Mouse (Mus musculus) hindbrain, embryonic 14.5 days (tissue): ENCODE results near the gene Atp23. TPM values are rescaled to one million over a fixed set of nuclear protein-coding genes. Genes with fewer than 3 reads are reported as not detected.

ENCODE experiments used
- ATAC-seq: fragments of 200-750 bp; cut with Nextera tagmentation; 2 replicates; pipeline ENCODE4 v1.8.0; 2017; ENCODE audit warnings: moderate number of reproducible peaks, mild to moderate bottlenecking, moderate TSS enrichment, moderate library complexity; ENCODE audit not compliant: low FRiP score
- DNase-seq: peaks from one replicate; pipeline ENCODE4 v3.0.0-alpha.2; 2015; ENCODE audit warnings: low spot score
- H3K27ac ChIP-seq: fragments of 300-500 bp; sonication (generic); 2 replicates; pipeline ENCODE4 v1.5.1; 2014; ENCODE audit warnings: mild to moderate bottlenecking, moderate library complexity
- H3K27me3 ChIP-seq: fragments of 300-500 bp; sonication (generic); 2 replicates; pipeline ENCODE4 v1.6.1; 2014; ENCODE audit warnings: mild to moderate bottlenecking, low read length, mixed read lengths; ENCODE audit not compliant: control insufficient read depth, insufficient read depth
- H3K36me3 ChIP-seq: fragments of 300-500 bp; sonication (generic); replicated peaks from 2 replicates; pipeline ENCODE4 v1.6.1; 2014; ENCODE audit not compliant: control insufficient read depth, insufficient read depth
- H3K4me1 ChIP-seq: fragments of 300-500 bp; sonication (generic); replicated peaks from 2 replicates; pipeline ENCODE4 v1.6.1; 2014; ENCODE audit warnings: antibody characterized with exemption, low read length, mixed read lengths; ENCODE audit not compliant: control insufficient read depth, insufficient read depth
- H3K4me2 ChIP-seq: fragments of 300-500 bp; sonication (generic); replicated peaks from 2 replicates; pipeline ENCODE4 v1.6.1; 2014; ENCODE audit warnings: mild to moderate bottlenecking, moderate library complexity
- H3K4me3 ChIP-seq: fragments of 300-500 bp; sonication (generic); replicated peaks from 2 replicates; pipeline ENCODE4 v1.5.1; 2014; ENCODE audit warnings: mild to moderate bottlenecking, low read length
- H3K9ac ChIP-seq: fragments of 300-500 bp; sonication (generic); 2 replicates; pipeline ENCODE4 v1.6.1; 2014
- H3K9me3 ChIP-seq: fragments of 300-500 bp; sonication (generic); 2 replicates; pipeline ENCODE4 v1.6.1; 2016; ENCODE audit warnings: low read length; ENCODE audit not compliant: control insufficient read depth
- WGBS: fragments of 180-500 bp; shearing (Covaris S2); extraction: QIAGEN DNeasy Blood & Tissue Kit; methylation state at CpG from one replicate; pipeline ENCODE4 v1.1.7; 2014; 5-methylcytosine and 5-hydroxymethylcytosine counted together
- polyA plus RNA-seq: library from polyadenylated mRNA; unstranded; fragments of >200 nt; fragmentation: Nextera tagmentation; extraction: Ambion mirVana; gene quantifications from 2 replicates; pipeline ENCODE4 v1.2.1, GENCODE M21; 2014

Gene Atp23
- polyA plus RNA-seq, 1 experiment from 2014 or later = 15.9 TPM

DNA sequence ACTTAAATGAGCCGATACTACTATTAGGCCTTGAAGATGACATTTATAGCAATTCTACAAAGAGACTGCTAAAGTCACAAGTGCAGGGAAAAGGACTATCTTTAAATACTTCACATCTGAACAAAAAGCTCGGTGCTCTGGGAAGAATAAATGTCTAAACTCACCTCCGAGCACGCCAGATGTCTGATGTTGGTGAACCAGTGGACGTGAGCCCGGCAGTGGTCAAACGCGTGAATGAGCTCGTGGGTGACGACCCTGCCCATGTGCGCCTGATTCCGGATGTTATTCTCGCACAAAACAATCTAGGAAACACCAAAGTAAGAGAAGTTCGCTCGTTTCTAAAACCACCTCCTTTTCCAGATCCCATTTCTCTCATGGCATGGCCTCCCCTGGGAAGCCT, 7.1 kb downstream of the Atp23 start:
- Histone ChIP-seq H3K27me3 (no peaks in the 10 kb centered on the region), H3K36me3 (peaks cover 42% of the 10 kb centered on the region), H3K9me3 (no peaks in the 10 kb centered on the region), H3K4me2 (no peak overlapping the region), H3K27ac (no peak overlapping the region), H3K4me1 (no peaks in the 10 kb centered on the region), H3K9ac (no peak overlapping the region), H3K4me3 (no peak overlapping the region)
- DNase-seq (no peak), ATAC-seq (no peak)
- WGBS = 96% methylated on average over 15 of the region's 15 CpGs

DNA sequence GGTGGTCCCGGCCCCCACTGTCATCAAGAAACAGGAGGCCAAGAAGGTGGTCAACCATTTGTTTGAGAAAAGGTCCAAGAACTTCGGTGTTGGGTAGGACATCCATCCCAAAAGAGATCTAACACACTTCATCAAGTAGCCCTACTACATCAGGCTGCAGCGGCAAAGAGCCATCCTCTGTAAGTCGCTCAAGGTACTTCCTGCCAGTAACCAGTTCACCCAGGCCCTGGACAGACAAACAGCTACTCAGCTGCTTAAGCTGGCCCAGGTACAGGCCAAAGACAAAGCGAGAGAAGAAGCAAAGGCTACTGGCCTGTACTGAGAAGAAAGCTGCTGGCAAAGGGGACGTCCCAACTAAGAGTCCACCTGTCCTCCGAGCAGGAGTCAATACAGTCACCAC, 8.0 kb downstream of the Atp23 start:
- H3K36me3 ChIP-seq = peaks cover 43% of the 10 kb centered on the region
- 97% methylated on average over 7 of the region's 7 CpGs for WGBS

DNA sequence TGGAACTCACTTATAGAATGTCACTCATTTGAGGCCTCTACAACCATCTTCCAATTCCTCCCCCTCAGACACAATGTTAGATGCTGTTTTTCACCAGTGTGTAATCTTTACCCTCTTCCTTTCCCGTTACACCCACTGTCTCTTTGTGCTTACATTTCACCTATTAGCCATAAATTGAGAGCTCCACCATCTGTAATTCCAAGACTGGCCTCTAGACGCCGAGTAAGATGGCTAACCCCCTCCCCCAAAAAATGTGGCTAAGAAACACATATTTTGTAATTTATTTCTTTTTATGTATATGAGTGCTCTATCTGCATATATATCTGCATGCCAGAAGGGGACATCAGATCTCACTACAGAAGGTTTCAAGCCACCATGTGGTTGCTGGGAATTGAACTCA, 27.4 kb downstream of the Atp23 start:
- Histone ChIP-seq H3K9ac (no peak overlapping the region), H3K36me3 (no peaks in the 10 kb centered on the region), H3K4me2 (no peak overlapping the region), H3K9me3 (no peaks in the 10 kb centered on the region), H3K4me3 (no peak overlapping the region), H3K27ac (no peak overlapping the region), H3K4me1 (no peaks in the 10 kb centered on the region), H3K27me3 (no peaks in the 10 kb centered on the region)
- DNase-seq = no peak
- WGBS = 91% methylated on average over 3 of the region's 3 CpGs
- no peak for ATAC-seq

More for the DNA sequence above, 8.0 kb downstream of the Atp23 start:
- H3K9ac ChIP-seq = no peak overlapping the region
- no peaks in the 10 kb centered on the region for H3K4me1 ChIP-seq
- DNase-seq = no peak
- no peaks in the 10 kb centered on the region for H3K9me3 ChIP-seq
- H3K4me2 ChIP-seq = no peak overlapping the region
- H3K4me3 ChIP-seq = no peak overlapping the region
- ATAC-seq = no peak
- no peak overlapping the region for H3K27ac ChIP-seq
- H3K27me3 ChIP-seq = no peaks in the 10 kb centered on the region

DNA sequence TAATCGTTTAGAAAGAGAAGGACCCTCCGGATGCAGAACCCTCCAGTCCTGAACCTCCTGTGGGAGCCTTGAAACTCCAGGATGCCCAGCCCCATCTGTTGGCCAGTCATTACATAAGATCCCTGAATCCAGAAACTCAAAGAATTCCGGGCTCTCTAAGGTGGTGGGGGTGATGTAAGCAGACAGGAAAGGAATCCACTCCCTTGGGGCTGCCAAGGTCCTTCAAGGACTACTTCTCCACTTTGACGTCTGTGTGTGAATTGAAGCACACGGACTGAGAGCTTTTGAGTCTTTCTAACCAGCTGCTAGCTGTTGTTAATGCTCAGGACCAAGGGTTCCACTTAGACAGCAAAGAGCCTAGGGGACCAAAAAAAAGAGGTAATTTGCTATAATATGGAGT, 28.9 kb downstream of the Atp23 start:
- Histone ChIP-seq H3K27me3 (no peaks in the 10 kb centered on the region), H3K9me3 (no peaks in the 10 kb centered on the region), H3K4me3 (no peak overlapping the region), H3K27ac (no peak overlapping the region), H3K9ac (no peak overlapping the region), H3K4me2 (no peak overlapping the region), H3K36me3 (no peaks in the 10 kb centered on the region), H3K4me1 (no peaks in the 10 kb centered on the region)
- DNase-seq (no peak), ATAC-seq (no peak)
- WGBS = 73% methylated on average over 5 of the region's 5 CpGs

GRCm38 (mm10) chr10:126869372-126870318, 31.5 kb downstream of the Atp23 start:
- H3K27ac ChIP-seq = no peak overlapping the region
- WGBS = 27% methylated on average over 23 of the region's 23 CpGs
- no peak overlapping the region for H3K4me3 ChIP-seq
- no peaks in the 10 kb centered on the region for H3K9me3 ChIP-seq
- no peaks in the 10 kb centered on the region for H3K27me3 ChIP-seq
- H3K9ac ChIP-seq = peak overlapping the region; percentile 3; the same call in 1 of the 2 replicates
- H3K4me1 ChIP-seq = no peaks in the 10 kb centered on the region
- H3K4me2 ChIP-seq = peak overlapping the region; percentile 32
- no peaks in the 10 kb centered on the region for H3K36me3 ChIP-seq
- ATAC-seq (peak; percentile 77; the same call in 1 of the 2 replicates), DNase-seq (peak; percentile 80)

GRCm38 (mm10) chr10:126865284-126865683, 35.9 kb downstream of the Atp23 start:
- DNase-seq = no peak
- H3K9ac ChIP-seq = no peak overlapping the region
- no peak for ATAC-seq
- WGBS = 93% methylated on average over 8 of the region's 8 CpGs
- no peaks in the 10 kb centered on the region for H3K4me1 ChIP-seq
- H3K4me2 ChIP-seq = no peak overlapping the region
- no peak overlapping the region for H3K4me3 ChIP-seq
- no peaks in the 10 kb centered on the region for H3K36me3 ChIP-seq
- no peak overlapping the region for H3K27ac ChIP-seq
- no peaks in the 10 kb centered on the region for H3K9me3 ChIP-seq
- H3K27me3 ChIP-seq = no peaks in the 10 kb centered on the region

GRCm38 (mm10) chr10:126862193-126862592, 39.0 kb downstream of the Atp23 start:
- Histone ChIP-seq H3K27me3 (no peaks in the 10 kb centered on the region), H3K4me2 (no peak overlapping the region), H3K9ac (no peak overlapping the region), H3K27ac (no peak overlapping the region), H3K36me3 (no peaks in the 10 kb centered on the region), H3K4me3 (no peak overlapping the region), H3K9me3 (no peaks in the 10 kb centered on the region), H3K4me1 (no peaks in the 10 kb centered on the region)
- ATAC-seq = no peak
- 71% methylated on average over 12 of the region's 12 CpGs for WGBS
- no peak for DNase-seq

GRCm38 (mm10) chr10:126853286-126853685, 47.9 kb downstream of the Atp23 start:
- Histone ChIP-seq H3K4me1 (no peaks in the 10 kb centered on the region), H3K4me2 (no peak overlapping the region), H3K27me3 (no peaks in the 10 kb centered on the region), H3K9ac (no peak overlapping the region), H3K36me3 (no peaks in the 10 kb centered on the region), H3K9me3 (0 out of 2 replicates have a peak, but pooled peaks cover 5% of the 10 kb centered on the region), H3K27ac (no peak overlapping the region), H3K4me3 (no peak overlapping the region)
- WGBS = 84% methylated on average over 10 of the region's 10 CpGs
- ATAC-seq (no peak), DNase-seq (no peak)

GRCm38 (mm10) chr10:126845309-126845911, 55.7 kb downstream of the Atp23 start:
- DNase-seq (no peak), ATAC-seq (peak; percentile 57; the same call in 1 of the 2 replicates)
- Histone ChIP-seq H3K27ac (peak overlapping the region; percentile 41), H3K4me1 (no peaks in the 10 kb centered on the region), H3K4me3 (no peak overlapping the region), H3K36me3 (no peaks in the 10 kb centered on the region), H3K9ac (peak overlapping the region; percentile 34; the same call in 1 of the 2 replicates), H3K4me2 (peak overlapping the region; percentile 31), H3K9me3 (peaks cover 12% of the 10 kb centered on the region; the same call in 1 of the 2 replicates), H3K27me3 (no peaks in the 10 kb centered on the region)
- 14% methylated on average over 10 of the region's 10 CpGs for WGBS
